In the genomic region with DNA sequence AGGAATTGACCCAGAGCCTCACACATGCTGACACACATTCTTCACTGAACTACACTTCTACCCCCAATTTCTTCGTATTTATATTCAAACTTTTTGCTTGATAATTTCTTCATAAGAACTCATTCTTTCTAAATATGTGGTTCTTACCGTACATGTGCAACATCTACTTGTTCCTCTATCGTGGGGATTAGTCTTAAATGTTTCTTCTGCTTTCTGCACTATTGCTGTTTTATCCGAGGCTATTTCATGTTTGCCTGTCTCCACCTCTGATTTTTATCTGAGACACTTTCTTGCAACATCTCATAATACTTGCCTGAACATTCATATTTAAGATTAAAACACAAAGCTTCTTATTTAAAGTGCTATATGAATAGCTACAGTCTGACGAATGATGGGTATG, we compare ENCODE assay signal across 22 mouse cellular contexts.
"Had no signal": no experiment of that assay in that cellular context is flagged by ENCODE, and none has a peak within 500 bp of the region (broad histone marks: within the 10 kb centered on the region; RNA-seq: fewer than 3 reads in every experiment).

No protein-coding gene starts in this region.

- H3K9ac ChIP-seq: limb, embryonic 13.5 days; liver, embryonic 13.5 days; lung, embryonic 14.5 days; neural tube, embryonic 13.5 days; stomach, embryonic 15.5 days had no signal

- H3K36me3 ChIP-seq: limb, embryonic 10.5 days; limb, embryonic 13.5 days; liver, embryonic 13.5 days; midbrain, embryonic 10.5 days; neural tube, embryonic 13.5 days; stomach, embryonic 15.5 days had no signal

- ATAC-seq: intestine, postnatal 0 days; lung, postnatal 0 days had no signal

- H3K27ac ChIP-seq: kidney, postnatal 0 days; layer of hippocampus, adult 2 months; left cerebral cortex, adult 2 months; limb, embryonic 10.5 days; limb, embryonic 13.5 days; liver, embryonic 13.5 days; midbrain, embryonic 10.5 days; neural tube, embryonic 13.5 days; stomach, embryonic 15.5 days had no signal

- H3K9me3 ChIP-seq: limb, embryonic 10.5 days; limb, embryonic 13.5 days; liver, embryonic 13.5 days; megakaryocyte, embryonic 14.5 days; neural tube, embryonic 13.5 days; stomach, embryonic 15.5 days had no signal

- H3K4me1 ChIP-seq: midbrain, embryonic 10.5 days; neural tube, embryonic 13.5 days; stomach, embryonic 15.5 days had no signal

- DNase-seq: kidney, adult 2 months; kidney, postnatal 25 days; layer of hippocampus, postnatal 36 days; liver, embryonic 13.5 days; lung, embryonic 14.5 days; lung, postnatal 36 days; midbrain, embryonic 14.5 days; right cerebral cortex, postnatal 14 days; spleen, adult 18-20 months; thymus, postnatal 25 days had no signal

- H3K27me3 ChIP-seq: limb, embryonic 13.5 days; liver, embryonic 13.5 days; neural tube, embryonic 13.5 days; stomach, embryonic 15.5 days had no signal

- H3K4me3 ChIP-seq: layer of hippocampus, adult 2 months; left cerebral cortex, adult 2 months; limb, embryonic 10.5 days; limb, embryonic 13.5 days; liver, embryonic 13.5 days; megakaryocyte, embryonic 14.5 days; midbrain, embryonic 10.5 days; myocyte; neural tube, embryonic 13.5 days; stomach, embryonic 15.5 days had no signal
